Mouse (Mus musculus): ENCODE measurements around the gene Ism2. TPM values are rescaled to one million over a fixed set of nuclear protein-coding genes. Genes with fewer than 3 reads are reported as not detected.
A peak's percentile ranks its signal among the peaks of the same experiment; 100 is the strongest.

Gene Ism2
- total and polyA plus RNA-seq, 2 experiments from 2014 or later, result 1.5 to 2.1 TPM

DNA sequence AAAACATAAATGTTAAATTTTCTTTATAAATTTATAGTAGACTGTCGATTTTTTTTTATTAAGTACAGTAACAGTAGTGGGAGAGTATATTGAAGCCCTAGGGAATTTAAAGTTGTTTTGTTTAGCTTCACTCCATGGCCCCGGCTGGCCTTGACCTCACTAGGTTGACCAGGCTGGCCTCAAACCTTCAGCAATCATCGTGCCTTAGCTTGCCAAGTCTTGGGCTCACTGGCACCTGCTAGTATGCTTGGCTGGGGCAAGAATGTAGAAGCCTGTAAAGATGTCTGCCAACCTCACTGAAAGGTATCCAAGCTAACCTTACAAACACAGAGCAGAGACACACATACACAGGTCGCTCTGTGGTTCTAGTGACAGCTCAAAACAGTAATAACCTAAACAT is 33.0 kb upstream of the Ism2 start:
- Histone ChIP-seq H3K27ac (no peak overlapping the region), H3K27me3 (ENCODE audit: insufficient read depth, low read length) (no peaks in the 10 kb centered on the region), H3K9me3 (ENCODE audit: low read length) (no peaks in the 10 kb centered on the region), H3K9ac (replicated peaks; ENCODE audit: low read length) (no peak overlapping the region), H3K4me3 (ENCODE audit: low read length) (no peak overlapping the region), H3K4me2 (ENCODE audit: low read depth, low read length) (no peak overlapping the region), H3K4me1 (ENCODE audit: insufficient read depth, low read length) (0 out of 2 replicates have a peak, but pooled peaks cover 4% of the 10 kb centered on the region), H3K36me3 (ENCODE audit: insufficient read depth, low read length) (no peaks in the 10 kb centered on the region)
- ATAC-seq, result no peak
- 76% methylated on average over 4 of the region's 4 CpGs for WGBS
- no peak for DNase-seq (ENCODE audit: low spot score)
- TF ChIP-seq CTCF (IDR thresholded peaks at IDR 0.05; ENCODE audit: low read depth), result no peak

DNA sequence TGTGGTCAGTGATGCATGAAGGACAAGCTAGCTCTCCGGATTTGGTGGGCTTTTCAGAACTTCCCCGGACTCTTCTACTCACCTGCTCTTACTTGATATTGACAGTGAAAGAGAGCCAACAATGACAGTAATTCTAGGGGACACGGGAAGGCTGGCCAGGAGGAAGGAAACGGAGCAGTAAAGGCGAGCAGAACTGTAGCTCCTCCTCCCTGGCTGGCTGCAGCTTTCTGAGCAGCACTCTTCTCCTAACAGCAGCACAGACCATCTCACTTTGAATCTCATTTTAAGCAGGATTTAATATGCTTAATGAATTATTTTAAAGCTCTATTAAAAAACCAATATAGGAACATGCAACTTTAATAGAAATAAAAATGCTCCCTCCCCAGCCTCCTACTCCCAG is 32.4 kb upstream of the Ism2 start:
- no peak for ATAC-seq
- no peak for TF ChIP-seq CTCF (IDR thresholded peaks at IDR 0.05; ENCODE audit: low read depth)
- Histone ChIP-seq H3K4me3 (ENCODE audit: low read length) (no peak overlapping the region), H3K4me2 (ENCODE audit: low read depth, low read length) (no peak overlapping the region), H3K27me3 (ENCODE audit: insufficient read depth, low read length) (no peaks in the 10 kb centered on the region), H3K27ac (no peak overlapping the region), H3K36me3 (ENCODE audit: insufficient read depth, low read length) (no peaks in the 10 kb centered on the region), H3K4me1 (ENCODE audit: insufficient read depth, low read length) (0 out of 2 replicates have a peak, but pooled peaks cover 4% of the 10 kb centered on the region), H3K9ac (replicated peaks; ENCODE audit: low read length) (no peak overlapping the region), H3K9me3 (ENCODE audit: low read length) (no peaks in the 10 kb centered on the region)
- 32% methylated on average over 5 of the region's 5 CpGs for WGBS
- DNase-seq (ENCODE audit: low spot score), result no peak

DNA sequence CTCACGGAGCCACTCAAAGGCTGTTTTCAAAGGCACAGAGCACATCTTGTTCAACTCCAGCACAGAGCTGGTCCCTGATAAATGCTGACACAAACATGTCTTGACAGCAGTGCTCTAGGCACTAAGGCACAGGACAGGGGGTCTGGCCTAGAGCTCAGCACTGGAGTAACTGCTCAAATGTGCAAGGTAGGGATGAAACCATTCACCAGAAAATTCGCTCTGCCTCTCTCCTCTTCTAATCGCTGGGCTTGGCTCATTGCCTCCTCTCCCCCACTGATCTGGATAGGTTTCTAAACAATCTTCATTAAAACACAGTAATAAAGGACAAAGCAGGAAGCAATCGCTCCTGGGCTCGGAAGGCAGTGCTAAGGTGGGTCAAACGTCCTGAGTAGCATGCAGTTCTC is 31.6 kb upstream of the Ism2 start:
- 32% methylated on average over 6 of the region's 6 CpGs for WGBS
- H3K9ac ChIP-seq (replicated peaks; ENCODE audit: low read length), result no peak overlapping the region
- no peak overlapping the region for H3K4me2 ChIP-seq (ENCODE audit: low read depth, low read length)
- DNase-seq (ENCODE audit: low spot score) (peak; percentile 45), ATAC-seq (peak; percentile 50; the same call in 1 of the 2 replicates)
- no peaks in the 10 kb centered on the region for H3K27me3 ChIP-seq (ENCODE audit: insufficient read depth, low read length)
- H3K4me3 ChIP-seq (ENCODE audit: low read length), result no peak overlapping the region
- no peaks in the 10 kb centered on the region for H3K9me3 ChIP-seq (ENCODE audit: low read length)
- no peaks in the 10 kb centered on the region for H3K36me3 ChIP-seq (ENCODE audit: insufficient read depth, low read length)
- 0 out of 2 replicates have a peak, but pooled peaks cover 4% of the 10 kb centered on the region for H3K4me1 ChIP-seq (ENCODE audit: insufficient read depth, low read length)
- H3K27ac ChIP-seq, result no peak overlapping the region; the same call in 1 of the 2 replicates
- TF ChIP-seq CTCF (IDR thresholded peaks at IDR 0.05; ENCODE audit: low read depth), result no peak

DNA sequence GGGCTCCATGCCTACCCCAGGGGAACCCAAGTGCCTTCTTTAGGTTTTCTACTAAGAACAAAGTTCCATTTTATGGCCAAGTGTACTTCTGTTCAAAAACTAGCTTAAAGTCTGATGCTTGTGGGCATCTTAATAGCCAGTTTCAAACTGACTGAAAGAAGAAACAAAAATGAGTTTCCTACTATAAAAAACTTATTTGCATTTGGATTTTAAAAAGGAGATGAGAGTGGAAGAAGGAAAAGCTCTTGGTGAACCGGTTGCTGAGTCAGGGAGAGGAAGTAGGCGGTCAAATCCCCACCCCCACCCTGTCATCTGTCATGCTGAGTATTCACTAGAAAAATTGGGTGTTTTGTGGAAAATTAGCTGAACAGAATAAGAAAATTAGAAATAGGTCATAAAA is 30.7 kb upstream of the Ism2 start:
- Histone ChIP-seq H3K27ac (no peak overlapping the region), H3K27me3 (ENCODE audit: insufficient read depth, low read length) (no peaks in the 10 kb centered on the region), H3K9ac (replicated peaks; ENCODE audit: low read length) (no peak overlapping the region), H3K4me2 (ENCODE audit: low read depth, low read length) (no peak overlapping the region), H3K36me3 (ENCODE audit: insufficient read depth, low read length) (no peaks in the 10 kb centered on the region), H3K9me3 (ENCODE audit: low read length) (no peaks in the 10 kb centered on the region), H3K4me1 (ENCODE audit: insufficient read depth, low read length) (0 out of 2 replicates have a peak, but pooled peaks cover 4% of the 10 kb centered on the region), H3K4me3 (ENCODE audit: low read length) (no peak overlapping the region)
- no peak for TF ChIP-seq CTCF (IDR thresholded peaks at IDR 0.05; ENCODE audit: low read depth)
- DNase-seq (ENCODE audit: low spot score), result no peak
- 66% methylated on average over 2 of the region's 2 CpGs for WGBS
- ATAC-seq, result no peak

DNA sequence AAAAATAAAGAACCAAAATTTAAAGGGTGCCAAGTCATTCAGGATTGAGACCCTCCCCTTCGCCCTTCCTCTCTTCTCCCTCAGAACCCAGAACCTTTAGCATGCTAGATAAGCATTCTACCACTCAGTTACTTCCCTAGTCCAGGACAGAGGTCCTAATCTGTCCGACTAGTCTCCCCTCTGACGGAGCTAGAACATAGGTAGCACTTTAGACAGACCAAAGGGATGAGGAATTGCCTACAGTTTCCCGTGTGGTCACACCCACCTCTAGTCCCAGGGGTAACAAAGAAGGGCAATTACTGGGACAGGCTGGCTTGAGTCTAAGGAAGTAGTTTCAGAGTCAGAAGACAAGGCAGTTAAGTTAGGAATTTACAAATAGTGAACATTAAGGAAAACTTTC is 28.5 kb upstream of the Ism2 start:
- Histone ChIP-seq H3K27ac (no peak overlapping the region), H3K36me3 (ENCODE audit: insufficient read depth, low read length) (no peaks in the 10 kb centered on the region; the same call in 1 of the 2 replicates), H3K9ac (replicated peaks; ENCODE audit: low read length) (no peak overlapping the region), H3K4me1 (ENCODE audit: insufficient read depth, low read length) (0 out of 2 replicates have a peak, but pooled peaks cover 4% of the 10 kb centered on the region), H3K4me3 (ENCODE audit: low read length) (no peak overlapping the region), H3K27me3 (ENCODE audit: insufficient read depth, low read length) (no peaks in the 10 kb centered on the region), H3K4me2 (ENCODE audit: low read depth, low read length) (no peak overlapping the region), H3K9me3 (ENCODE audit: low read length) (no peaks in the 10 kb centered on the region)
- no peak for ATAC-seq
- no peak for DNase-seq (ENCODE audit: low spot score)
- TF ChIP-seq CTCF (IDR thresholded peaks at IDR 0.05; ENCODE audit: low read depth), result no peak
- WGBS, result 32% methylated on average over 4 of the region's 4 CpGs

DNA sequence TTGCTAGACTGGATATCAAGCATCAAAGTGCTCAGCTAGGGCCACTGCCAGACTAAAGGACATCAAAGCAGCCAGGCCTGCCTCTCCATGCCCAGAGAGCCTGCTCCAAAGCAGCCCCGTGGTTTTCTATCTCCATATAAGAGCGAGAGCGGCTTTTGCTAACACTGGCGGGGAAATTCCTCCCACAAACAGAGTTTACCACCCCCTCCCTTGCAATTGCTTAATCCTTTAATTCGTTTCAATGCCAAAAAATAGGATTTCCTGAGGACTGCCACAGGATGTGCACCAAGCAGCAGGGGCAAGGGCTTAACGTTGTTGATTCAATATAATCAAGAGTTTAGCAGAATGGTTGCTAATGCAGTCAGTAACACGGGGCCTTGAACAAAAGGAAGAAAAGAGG is 28.1 kb upstream of the Ism2 start:
- WGBS, result 17% methylated on average over 7 of the region's 7 CpGs
- DNase-seq (ENCODE audit: low spot score) (peak; percentile 54), ATAC-seq (peak; percentile 41; the same call in 1 of the 2 replicates)

DNA sequence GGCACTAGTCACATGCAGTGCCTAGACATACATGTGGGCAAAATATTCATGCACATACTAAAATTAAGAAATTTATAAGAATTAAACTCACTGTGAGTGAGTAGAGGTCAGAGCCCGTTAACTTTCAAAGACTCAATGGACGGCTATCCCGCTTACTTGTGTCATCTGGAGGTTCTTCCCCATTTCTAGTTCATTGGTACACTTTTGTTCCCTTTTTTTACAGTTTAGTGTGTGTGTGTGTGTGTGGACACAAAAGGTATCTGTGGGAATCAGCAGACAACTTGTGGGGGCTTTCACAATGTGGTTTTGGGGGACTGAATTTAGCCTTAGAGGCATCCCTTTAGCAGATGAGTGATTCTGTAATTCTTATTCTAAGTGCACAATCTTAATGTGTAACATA is 25.9 kb upstream of the Ism2 start:
- ATAC-seq, result no peak
- H3K27me3 ChIP-seq (ENCODE audit: insufficient read depth, low read length), result no peaks in the 10 kb centered on the region

More for the DNA sequence above, 28.1 kb upstream of the Ism2 start:
- Histone ChIP-seq H3K27me3 (ENCODE audit: insufficient read depth, low read length) (no peaks in the 10 kb centered on the region), H3K9ac (replicated peaks; ENCODE audit: low read length) (0 out of 2 replicates have a peak overlapping the region, but pooled peaks have one; percentile 14), H3K4me1 (ENCODE audit: insufficient read depth, low read length) (0 out of 2 replicates have a peak, but pooled peaks cover 4% of the 10 kb centered on the region), H3K27ac (no peak overlapping the region), H3K4me3 (ENCODE audit: low read length) (no peak overlapping the region), H3K9me3 (ENCODE audit: low read length) (no peaks in the 10 kb centered on the region), H3K36me3 (ENCODE audit: insufficient read depth, low read length) (no peaks in the 10 kb centered on the region; the same call in 1 of the 2 replicates), H3K4me2 (ENCODE audit: low read depth, low read length) (no peak overlapping the region)
- TF ChIP-seq CTCF (IDR thresholded peaks at IDR 0.05; ENCODE audit: low read depth), result no peak

More for the DNA sequence above, 25.9 kb upstream of the Ism2 start:
- Histone ChIP-seq H3K4me1 (ENCODE audit: insufficient read depth, low read length) (no peaks in the 10 kb centered on the region), H3K36me3 (ENCODE audit: insufficient read depth, low read length) (no peaks in the 10 kb centered on the region; the same call in 1 of the 2 replicates), H3K4me2 (ENCODE audit: low read depth, low read length) (no peak overlapping the region), H3K4me3 (ENCODE audit: low read length) (no peak overlapping the region), H3K9me3 (ENCODE audit: low read length) (no peaks in the 10 kb centered on the region), H3K9ac (replicated peaks; ENCODE audit: low read length) (no peak overlapping the region), H3K27ac (no peak overlapping the region)
- no peak for DNase-seq (ENCODE audit: low spot score)
- 94% methylated on average over 3 of the region's 3 CpGs for WGBS
- no peak for TF ChIP-seq CTCF (IDR thresholded peaks at IDR 0.05; ENCODE audit: low read depth)

All from hindbrain, postnatal 0 days (tissue).